Mouse (Mus musculus) cortical plate, adult 2 months (tissue): Measurements from ENCODE around the gene Crebbp.

ENCODE experiments used
- CTCF ChIP-seq: fragments of 200-500 bp; IDR thresholded peaks from 2 replicates; pipeline ENCODE4 v1.5.1; 2011; ENCODE audit warnings: mild to moderate bottlenecking, control low read depth, low read length; ENCODE audit not compliant: insufficient read depth; ENCODE audit errors: extremely low read depth
- POLR2A ChIP-seq: fragments of 200-500 bp; IDR thresholded peaks from 2 replicates; pipeline ENCODE4 v1.6.1; 2011; ENCODE audit warnings: mild to moderate bottlenecking, low read length, control low read depth; ENCODE audit not compliant: insufficient read depth; ENCODE audit errors: extremely low read depth

GRCm38 (mm10) chr16:4210290-4210689 is 3.5 kb downstream of the Crebbp start:
- TF ChIP-seq POLR2A (no peak), CTCF (no peak)
